Mouse (Mus musculus): ENCODE measurements around the gene Arhgap23.

- no peak for TF ChIP-seq CTCF (IDR thresholded peaks at IDR 0.05; ENCODE audit: extremely low read depth, insufficient read length, insufficient replicate concordance, low read depth, low read length)
- TF ChIP-seq POLR2A (IDR thresholded peaks at IDR 0.05; ENCODE audit: low read depth, low read length), result no peak
These were observed 7.9 kb upstream of the Arhgap23 start for GRCm38 (mm10) chr11:97407456-97407855.
